Comparison of ENCODE assay signal across 17 mouse cellular contexts in genomic region chr7:28720753-28721537, GRCm38 (mm10). TPM values are rescaled to one million over a fixed set of nuclear protein-coding genes. Genes with fewer than 3 reads are reported as not detected.
A peak's percentile ranks its signal among the peaks of the same experiment; 100 is the strongest.
DNase-seq lines count a peak whose midpoint lies in the region; ATAC-seq lines count a peak whose summit lies in the region.
"Had no signal": no experiment of that assay in that cellular context is flagged by ENCODE, and none has a peak within 500 bp of the region (broad histone marks: within the 10 kb centered on the region; RNA-seq: fewer than 3 reads in every experiment).

No protein-coding gene starts in this region.

- no peak overlapping the region for H3K4me2 ChIP-seq in midbrain, embryonic 11.5 days
- H3K4me2 ChIP-seq in embryonic facial prominence, embryonic 14.5 days (ENCODE audit: low read depth, low read length) = no peak overlapping the region
- H3K4me2 ChIP-seq: heart, embryonic 12.5 days; neural tube, embryonic 15.5 days had no signal

- no peak overlapping the region for H3K27ac ChIP-seq in midbrain, embryonic 10.5 days (replicated peaks)
- H3K27ac ChIP-seq in midbrain, embryonic 11.5 days (ENCODE audit: low read depth, low read length) = no peak overlapping the region
- no peak overlapping the region for H3K27ac ChIP-seq in embryonic facial prominence, embryonic 14.5 days (replicated peaks; ENCODE audit: low read depth, low read length)
- H3K27ac ChIP-seq: macrophage; neural tube, embryonic 15.5 days had no signal

- H3K9ac ChIP-seq in midbrain, embryonic 11.5 days (ENCODE audit: low read length) = no peak overlapping the region
- no peak overlapping the region for H3K9ac ChIP-seq in embryonic facial prominence, embryonic 14.5 days (ENCODE audit: low read depth, low read length)
- H3K9ac ChIP-seq: heart, embryonic 12.5 days; neural tube, embryonic 15.5 days had no signal

- H3K9me3 ChIP-seq in midbrain, embryonic 10.5 days (replicated peaks) = peaks cover 4% of the 10 kb centered on the region; the same call in 1 of the 2 replicates
- no peaks in the 10 kb centered on the region for H3K9me3 ChIP-seq in midbrain, embryonic 11.5 days (ENCODE audit: control insufficient read depth, low read length)
- H3K9me3 ChIP-seq in embryonic facial prominence, embryonic 14.5 days (ENCODE audit: control insufficient read depth, low read length) = no peaks in the 10 kb centered on the region
- H3K9me3 ChIP-seq: neural tube, embryonic 15.5 days had no signal

- H3K27me3 ChIP-seq in midbrain, embryonic 10.5 days (ENCODE audit: low read depth, poor library complexity, severe bottlenecking) = no peaks in the 10 kb centered on the region
- no peaks in the 10 kb centered on the region; the same call in 1 of the 2 replicates for H3K27me3 ChIP-seq in midbrain, embryonic 11.5 days (ENCODE audit: control insufficient read depth, insufficient read depth, low read length)
- no peaks in the 10 kb centered on the region for H3K27me3 ChIP-seq in embryonic facial prominence, embryonic 14.5 days (replicated peaks; ENCODE audit: control insufficient read depth, insufficient read depth, low read length)
- H3K27me3 ChIP-seq: heart, embryonic 12.5 days; neural tube, embryonic 15.5 days had no signal

- peak; percentile 22 for DNase-seq in embryo, embryonic 10 days (ENCODE audit: low spot score)
- DNase-seq in embryo, embryonic 9.5 days (ENCODE audit: extremely low spot score) = no peak
- DNase-seq in midbrain, embryonic 10.5 days (ENCODE audit: low spot score) = peak; percentile 20
- DNase-seq in midbrain, embryonic 11.5 days (ENCODE audit: low spot score, missing footprints) = no peak
- DNase-seq in embryonic facial prominence, embryonic 14.5 days (ENCODE audit: low spot score) = peak; percentile 88
- peak; percentile 44 for DNase-seq in retina, embryonic 14.5 days (ENCODE audit: low spot score)
- no peak for DNase-seq in kidney, adult 11 months
- DNase-seq in right cerebral cortex, postnatal 25 days = no peak
- DNase-seq: adrenal gland, adult 2 months; cerebellum, postnatal 36 days; heart, postnatal 4 days; kidney, postnatal 14 days had no signal

- H3K4me1 ChIP-seq in midbrain, embryonic 10.5 days = peaks cover 13% of the 10 kb centered on the region
- H3K4me1 ChIP-seq in midbrain, embryonic 11.5 days (ENCODE audit: control insufficient read depth, insufficient read depth, low read length) = no peaks in the 10 kb centered on the region
- peaks cover 4% of the 10 kb centered on the region for H3K4me1 ChIP-seq in embryonic facial prominence, embryonic 14.5 days (ENCODE audit: control insufficient read depth, insufficient read depth, low read length)

- no peak overlapping the region for H3K4me3 ChIP-seq in midbrain, embryonic 10.5 days
- H3K4me3 ChIP-seq in midbrain, embryonic 11.5 days (ENCODE audit: low read depth, low read length) = no peak overlapping the region
- H3K4me3 ChIP-seq in embryonic facial prominence, embryonic 14.5 days (ENCODE audit: low read depth, low read length) = no peak overlapping the region
- H3K4me3 ChIP-seq: heart, embryonic 12.5 days; neural tube, embryonic 15.5 days had no signal

- 74% methylated on average over 3 of the region's 3 CpGs for WGBS in midbrain, embryonic 10.5 days
- 82% methylated on average over 3 of the region's 3 CpGs for WGBS in midbrain, embryonic 11.5 days
- 40% methylated on average over 3 of the region's 3 CpGs for WGBS in embryonic facial prominence, embryonic 14.5 days

- no peak for ATAC-seq in midbrain, embryonic 11.5 days (ENCODE audit: low FRiP score)
- peak; percentile 64 for ATAC-seq in embryonic facial prominence, embryonic 14.5 days (ENCODE audit: low read depth)
- ATAC-seq: intestine, embryonic 16.5 days had no signal

- H3K36me3 ChIP-seq in midbrain, embryonic 10.5 days = no peaks in the 10 kb centered on the region
- H3K36me3 ChIP-seq in midbrain, embryonic 11.5 days (ENCODE audit: control insufficient read depth, insufficient read depth, low read length) = no peaks in the 10 kb centered on the region
- H3K36me3 ChIP-seq in embryonic facial prominence, embryonic 14.5 days (ENCODE audit: control insufficient read depth, insufficient read depth, low read length) = peaks cover 6% of the 10 kb centered on the region
- H3K36me3 ChIP-seq: neural tube, embryonic 15.5 days had no signal

RNA-seq across cellular contexts. Expression of gene Fbxo17, which starts 4.3 kb away (rescaled TPM):
- 9.0 and 9.5 TPM in 2 replicates for polyA plus RNA-seq in midbrain, embryonic 10.5 days (2016; fragmentation: Nextera tagmentation; extraction: Ambion mirVana)
- polyA plus RNA-seq in midbrain, embryonic 11.5 days (2014; fragmentation: Nextera tagmentation; extraction: Ambion mirVana) = 5.8 and 6.0 TPM in 2 replicates
- 27.8 and 29.0 TPM in 2 replicates for polyA plus RNA-seq in embryonic facial prominence, embryonic 14.5 days (2014; fragmentation: Nextera tagmentation; extraction: Ambion mirVana)

RNA-seq across cellular contexts. Expression of gene Mrps12, which starts 20.7 kb away (rescaled TPM):
- polyA plus RNA-seq in midbrain, embryonic 10.5 days (2016; fragmentation: Nextera tagmentation; extraction: Ambion mirVana) = 139 and 147 TPM in 2 replicates
- 127 and 135 TPM in 2 replicates for polyA plus RNA-seq in midbrain, embryonic 11.5 days (2014; fragmentation: Nextera tagmentation; extraction: Ambion mirVana)
- polyA plus RNA-seq in embryonic facial prominence, embryonic 14.5 days (2014; fragmentation: Nextera tagmentation; extraction: Ambion mirVana) = 119 and 120 TPM in 2 replicates

RNA-seq across cellular contexts. Expression of gene Sars2, which starts 20.8 kb away (rescaled TPM):
- polyA plus RNA-seq in midbrain, embryonic 10.5 days (2016; fragmentation: Nextera tagmentation; extraction: Ambion mirVana) = 39.9 and 41.8 TPM in 2 replicates
- 25.9 and 27.7 TPM in 2 replicates for polyA plus RNA-seq in midbrain, embryonic 11.5 days (2014; fragmentation: Nextera tagmentation; extraction: Ambion mirVana)
- polyA plus RNA-seq in embryonic facial prominence, embryonic 14.5 days (2014; fragmentation: Nextera tagmentation; extraction: Ambion mirVana) = 20.5 and 22.9 TPM in 2 replicates

RNA-seq across cellular contexts. Expression of gene Fbxo27, which starts 28.3 kb away (rescaled TPM):
- polyA plus RNA-seq in midbrain, embryonic 10.5 days (2016; fragmentation: Nextera tagmentation; extraction: Ambion mirVana) = 4.9 and 5.8 TPM in 2 replicates
- 3.8 TPM in 2 replicates for polyA plus RNA-seq in midbrain, embryonic 11.5 days (2014; fragmentation: Nextera tagmentation; extraction: Ambion mirVana)
- 6.9 and 7.1 TPM in 2 replicates for polyA plus RNA-seq in embryonic facial prominence, embryonic 14.5 days (2014; fragmentation: Nextera tagmentation; extraction: Ambion mirVana)
- polyA plus RNA-seq: macrophage had no signal

RNA-seq across cellular contexts. Expression of gene Ccer2, which starts 35.0 kb away (rescaled TPM):
- polyA plus RNA-seq in midbrain, embryonic 10.5 days (2016; fragmentation: Nextera tagmentation; extraction: Ambion mirVana) = 0.20 TPM in 1 of 2 replicates, not detected in the other
- not detected in 2 replicates for polyA plus RNA-seq in midbrain, embryonic 11.5 days (2014; fragmentation: Nextera tagmentation; extraction: Ambion mirVana)
- 3.8 and 12.7 TPM in 2 replicates for polyA plus RNA-seq in embryonic facial prominence, embryonic 14.5 days (2014; fragmentation: Nextera tagmentation; extraction: Ambion mirVana)
- polyA plus RNA-seq: adrenal gland, adult 2 months; heart, embryonic 12.5 days; intestine, embryonic 16.5 days; macrophage; testis, adult 2 months had no signal

Comparison
In these comparisons a context has a peak if more than half of its experiments do, and no peak if none do; other contexts are left out.
1. DNase-seq: peak in embryo, embryonic 10 days (single experiment), midbrain, embryonic 10.5 days (single experiment), embryonic facial prominence, embryonic 14.5 days (single experiment) and retina, embryonic 14.5 days (single experiment); none in embryo, embryonic 9.5 days (single experiment), midbrain, embryonic 11.5 days (single experiment), kidney, adult 11 months (single experiment) and right cerebral cortex, postnatal 25 days (single experiment).